Mouse (Mus musculus) brown adipose tissue, adult 24 weeks (tissue): ENCODE results near the gene Tmem115. TPM values are rescaled to one million over a fixed set of nuclear protein-coding genes. Genes with fewer than 3 reads are reported as not detected.
"Not testable (repeated sequence)": the region's sequence is repeated elsewhere in the genome, so short reads cannot be mapped to it uniquely, and the experiment has no call there.

Experiments
- H3K27ac ChIP-seq: fragments of 200-500 bp; replicated peaks from 2 replicates; pipeline ENCODE4 v1.5.1; 2012; ENCODE audit warnings: low read depth, mild to moderate bottlenecking, low read length
- H3K4me1 ChIP-seq: fragments of 200-500 bp; 2 replicates; pipeline ENCODE4 v1.6.1; 2012; ENCODE audit warnings: low read length, mixed read lengths; ENCODE audit not compliant: control insufficient read depth, insufficient read depth, insufficient read length
- H3K4me3 ChIP-seq: fragments of 200-500 bp; 2 replicates; pipeline ENCODE4 v1.5.1; 2012; ENCODE audit warnings: low read depth, mild to moderate bottlenecking, low read length, moderate library complexity; ENCODE audit not compliant: insufficient read depth
- polyA plus RNA-seq: library from polyadenylated mRNA; stranded (reverse); fragments of >200 nt; gene quantifications from 2 replicates; pipeline ENCODE4 v1.2.4, GENCODE M21; 2012; ENCODE audit not compliant: missing spikeins, insufficient read depth, insufficient read length

The Tmem115 gene
- polyA plus RNA-seq, 1 experiment = 11.9 TPM

DNA sequence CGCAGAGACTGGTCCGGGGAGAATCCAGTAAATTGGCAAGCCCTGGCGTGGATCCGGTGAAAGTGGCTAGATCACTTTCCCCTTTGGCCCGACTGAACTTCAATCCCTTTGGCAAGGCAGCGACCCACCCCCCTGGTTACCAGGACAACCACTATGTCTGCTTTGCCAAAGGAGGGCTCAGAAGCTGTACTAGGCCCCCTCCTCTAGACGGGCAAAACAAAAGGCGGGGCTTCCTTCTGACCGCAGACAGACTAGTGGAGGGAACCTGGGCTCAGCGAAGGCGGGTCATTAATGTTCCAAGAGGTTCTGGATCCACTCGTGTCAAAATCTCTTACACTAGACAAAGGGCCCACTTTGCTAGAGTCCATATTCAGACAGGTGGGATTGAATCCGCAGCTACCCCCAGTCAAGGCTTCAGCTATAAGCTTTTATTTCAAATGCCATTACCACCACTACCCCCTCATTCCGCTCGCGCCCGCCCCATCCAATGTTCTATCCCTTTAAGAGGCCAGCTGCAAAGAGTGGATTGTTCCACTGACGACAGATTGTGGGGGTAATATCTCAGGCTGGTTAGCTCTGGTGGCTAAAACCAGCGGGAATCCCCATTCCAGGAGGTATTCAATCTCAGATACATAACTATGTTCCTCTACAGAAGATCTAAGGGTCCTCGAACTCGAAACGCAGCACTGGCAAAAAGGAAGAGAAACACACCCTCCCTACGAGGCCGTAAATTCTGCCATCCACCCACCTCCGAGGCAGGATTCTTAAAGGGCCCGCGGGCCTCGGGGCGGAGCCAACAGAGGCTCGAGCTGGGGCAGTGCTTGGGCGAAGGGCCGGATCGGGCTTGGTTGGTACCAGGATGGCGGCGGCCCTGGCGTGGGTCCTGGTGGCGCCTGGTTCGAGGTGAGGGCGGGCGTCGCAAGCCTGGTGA, 34.9 kb downstream of the Tmem115 start:
- Histone ChIP-seq H3K4me1 (peaks cover 39% of the 10 kb centered on the region), H3K27ac (peak overlapping the region; percentile 99)

DNA sequence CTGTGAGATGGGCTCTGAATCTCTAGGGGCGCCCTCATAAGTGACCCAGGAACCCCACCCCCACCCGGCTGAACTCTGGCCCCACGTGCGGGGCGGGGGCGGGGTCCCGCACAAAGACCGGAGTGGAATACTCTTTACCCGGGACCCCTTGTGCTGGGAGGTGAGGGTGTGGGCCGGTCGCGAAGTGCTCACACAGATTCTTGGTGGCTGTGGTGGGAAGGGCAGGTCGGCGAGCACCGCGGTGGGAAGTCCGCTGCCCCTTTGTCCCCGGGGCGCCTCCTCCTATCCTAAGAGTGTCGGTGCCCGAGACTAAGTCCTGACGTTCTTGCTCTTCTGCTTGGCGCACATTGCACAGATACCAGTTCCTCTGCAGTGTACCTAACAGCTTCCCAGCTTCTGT, 35.5 kb downstream of the Tmem115 start:
- H3K4me3 ChIP-seq = peak overlapping the region; percentile 87
- H3K4me1 ChIP-seq = peaks cover 34% of the 10 kb centered on the region
- H3K27ac ChIP-seq = peak overlapping the region; percentile 99

More for the DNA sequence above, 34.9 kb downstream of the Tmem115 start:
- peak overlapping the region; percentile 87 for H3K4me3 ChIP-seq

DNA sequence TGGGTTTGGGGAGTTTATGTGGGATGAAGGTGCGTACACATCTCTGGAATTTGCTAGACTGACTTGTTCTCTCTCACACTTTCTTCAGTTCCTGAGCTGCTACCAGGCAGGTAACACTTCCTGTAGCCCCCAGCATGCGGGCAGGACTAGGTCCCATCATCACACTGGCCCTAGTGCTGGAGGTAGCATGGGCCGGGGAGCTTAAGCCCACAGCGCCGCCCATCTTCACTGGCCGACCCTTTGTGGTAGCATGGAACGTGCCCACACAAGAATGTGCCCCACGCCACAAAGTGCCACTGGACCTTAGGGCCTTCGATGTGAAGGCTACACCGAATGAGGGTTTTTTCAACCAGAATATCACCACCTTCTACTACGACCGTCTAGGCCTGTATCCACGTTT, 36.3 kb downstream of the Tmem115 start:
- Histone ChIP-seq H3K27ac (peak overlapping the region; percentile 99), H3K4me3 (peak overlapping the region; percentile 87), H3K4me1 (peaks cover 32% of the 10 kb centered on the region)

DNA sequence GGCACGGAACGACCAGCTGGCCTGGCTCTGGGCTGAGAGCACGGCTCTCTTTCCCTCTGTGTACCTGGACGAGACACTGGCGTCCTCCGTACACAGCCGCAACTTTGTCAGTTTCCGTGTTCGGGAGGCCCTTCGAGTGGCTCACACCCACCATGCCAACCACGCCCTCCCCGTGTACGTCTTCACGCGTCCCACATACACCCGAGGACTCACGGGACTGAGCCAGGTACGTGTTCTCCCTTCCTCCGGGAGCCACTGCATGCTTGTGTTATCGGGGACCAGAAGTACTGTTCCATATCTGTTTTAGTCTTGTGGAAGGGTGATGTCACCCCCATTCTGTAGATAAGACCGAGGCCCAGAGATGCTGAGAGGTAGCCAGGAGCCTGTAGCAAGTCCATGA, 37.1 kb downstream of the Tmem115 start:
- peak overlapping the region; percentile 47; the same call in 1 of the 2 replicates for H3K27ac ChIP-seq
- peaks cover 32% of the 10 kb centered on the region for H3K4me1 ChIP-seq

DNA sequence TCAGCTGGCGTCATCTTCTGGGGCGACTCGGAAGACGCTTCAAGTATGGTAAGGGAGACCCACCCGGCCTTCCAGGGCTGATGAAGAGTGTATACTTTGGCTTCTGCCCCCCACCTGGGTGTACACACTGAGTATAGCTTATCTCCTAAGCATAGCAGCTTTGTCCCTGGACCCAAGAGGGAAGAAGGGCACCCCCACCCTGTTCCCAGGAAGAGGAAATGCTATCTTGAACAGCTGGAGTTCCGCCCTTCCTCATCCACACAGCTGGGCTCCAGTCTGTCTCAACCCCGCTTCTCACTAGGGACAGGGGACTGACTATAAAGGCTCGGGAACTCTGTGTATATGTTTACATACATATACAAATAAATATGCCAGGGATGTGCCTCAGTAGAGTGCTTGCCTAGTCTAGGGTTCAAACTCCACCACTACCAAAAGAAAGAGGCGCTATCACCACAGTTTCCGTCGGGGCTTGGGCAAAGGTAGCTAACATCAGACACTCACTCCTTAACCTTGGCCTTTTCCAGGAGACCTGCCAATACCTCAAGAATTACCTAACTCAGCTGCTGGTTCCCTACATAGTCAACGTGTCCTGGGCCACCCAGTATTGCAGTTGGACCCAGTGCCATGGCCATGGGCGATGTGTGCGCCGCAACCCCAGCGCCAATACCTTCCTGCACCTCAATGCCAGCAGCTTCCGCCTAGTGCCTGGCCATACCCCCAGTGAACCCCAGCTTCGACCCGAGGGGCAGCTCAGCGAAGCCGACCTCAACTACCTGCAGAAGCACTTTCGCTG, 38.0 kb downstream of the Tmem115 start:
- peak overlapping the region; percentile 47 for H3K27ac ChIP-seq
- H3K4me3 ChIP-seq = peak overlapping the region; percentile 87
- H3K4me1 ChIP-seq = peaks cover 27% of the 10 kb centered on the region

More for the DNA sequence above, 37.1 kb downstream of the Tmem115 start:
- peak overlapping the region; percentile 87 for H3K4me3 ChIP-seq

DNA sequence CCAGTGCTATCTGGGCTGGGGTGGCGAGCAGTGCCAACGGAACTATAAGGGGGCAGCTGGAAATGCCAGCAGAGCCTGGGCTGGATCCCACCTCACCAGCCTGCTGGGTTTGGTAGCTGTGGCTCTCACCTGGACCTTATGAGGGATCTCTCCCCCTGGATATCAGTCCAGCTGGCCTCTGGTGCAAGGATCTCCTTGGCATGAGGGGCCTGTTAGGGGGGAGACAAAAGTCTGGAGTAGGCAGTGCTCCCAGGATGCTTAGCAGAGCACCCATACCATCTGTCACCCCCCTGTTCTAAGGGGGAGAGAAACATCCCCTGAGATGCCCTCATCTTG, 38.5 kb downstream of the Tmem115 start:
- Histone ChIP-seq H3K27ac (no peak overlapping the region), H3K4me1 (peaks cover 28% of the 10 kb centered on the region), H3K4me3 (no peak overlapping the region)

DNA sequence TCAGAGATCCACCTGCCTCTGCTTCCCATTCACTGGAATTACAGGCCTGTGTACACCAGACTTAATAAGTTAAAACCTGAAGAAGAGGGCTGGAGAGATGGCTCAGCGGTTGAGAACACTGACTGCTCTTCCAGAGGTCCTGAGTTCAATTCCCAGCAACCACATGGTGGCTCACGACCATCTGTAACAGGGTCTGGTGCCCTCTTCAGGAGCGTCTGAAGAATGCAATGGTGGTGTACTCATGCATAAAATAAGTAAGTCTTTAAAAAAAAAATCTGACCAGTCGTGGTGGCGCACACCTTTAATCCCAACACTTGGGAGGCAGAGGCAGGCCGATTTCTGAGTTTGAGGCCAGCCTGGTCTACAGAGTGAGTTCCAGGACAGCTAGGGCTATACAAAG, 40.0 kb downstream of the Tmem115 start:
- H3K27ac ChIP-seq, H3K4me3 ChIP-seq: not testable (repeated sequence)
- H3K4me1 ChIP-seq = peaks cover 26% of the 10 kb centered on the region

DNA sequence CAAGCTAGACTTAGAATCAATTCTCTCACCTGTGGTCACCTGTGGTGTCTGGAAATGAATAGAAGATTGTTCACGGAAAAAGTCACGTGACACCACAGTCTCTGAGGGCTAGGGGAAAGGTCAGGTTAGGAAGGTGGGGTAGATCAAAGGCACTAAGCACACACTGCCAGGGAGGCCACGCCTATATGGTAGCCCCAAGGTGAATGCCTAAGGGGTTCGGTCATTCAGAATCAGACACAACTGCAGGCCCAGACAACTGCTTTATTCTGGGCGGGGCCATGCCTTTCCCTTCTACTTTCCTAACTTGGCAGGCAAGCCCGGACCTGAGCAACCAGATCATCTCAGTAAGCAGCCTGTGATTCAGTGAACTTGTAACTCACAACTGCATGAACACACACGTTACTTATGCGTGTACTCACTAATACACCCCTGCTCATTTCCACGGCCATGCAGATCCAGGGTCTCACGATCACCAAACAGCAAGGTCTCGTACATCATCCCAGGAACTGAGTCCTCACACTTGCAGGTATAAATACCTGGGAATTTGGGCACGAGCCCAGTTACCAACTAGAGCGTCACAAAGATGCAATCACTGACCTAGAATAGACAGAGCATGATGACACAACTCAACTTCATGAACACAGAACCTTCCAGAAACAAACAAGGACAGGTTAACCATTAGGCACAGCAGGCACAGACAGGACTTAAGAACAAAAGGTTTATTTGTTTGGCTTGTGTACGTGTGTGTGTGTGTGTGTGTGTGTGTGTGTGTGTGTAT, 42.0 kb downstream of the Tmem115 start:
- no peak overlapping the region for H3K4me3 ChIP-seq
- H3K4me1 ChIP-seq = peaks cover 18% of the 10 kb centered on the region
- peak overlapping the region; percentile 48; the same call in 1 of the 2 replicates for H3K27ac ChIP-seq

DNA sequence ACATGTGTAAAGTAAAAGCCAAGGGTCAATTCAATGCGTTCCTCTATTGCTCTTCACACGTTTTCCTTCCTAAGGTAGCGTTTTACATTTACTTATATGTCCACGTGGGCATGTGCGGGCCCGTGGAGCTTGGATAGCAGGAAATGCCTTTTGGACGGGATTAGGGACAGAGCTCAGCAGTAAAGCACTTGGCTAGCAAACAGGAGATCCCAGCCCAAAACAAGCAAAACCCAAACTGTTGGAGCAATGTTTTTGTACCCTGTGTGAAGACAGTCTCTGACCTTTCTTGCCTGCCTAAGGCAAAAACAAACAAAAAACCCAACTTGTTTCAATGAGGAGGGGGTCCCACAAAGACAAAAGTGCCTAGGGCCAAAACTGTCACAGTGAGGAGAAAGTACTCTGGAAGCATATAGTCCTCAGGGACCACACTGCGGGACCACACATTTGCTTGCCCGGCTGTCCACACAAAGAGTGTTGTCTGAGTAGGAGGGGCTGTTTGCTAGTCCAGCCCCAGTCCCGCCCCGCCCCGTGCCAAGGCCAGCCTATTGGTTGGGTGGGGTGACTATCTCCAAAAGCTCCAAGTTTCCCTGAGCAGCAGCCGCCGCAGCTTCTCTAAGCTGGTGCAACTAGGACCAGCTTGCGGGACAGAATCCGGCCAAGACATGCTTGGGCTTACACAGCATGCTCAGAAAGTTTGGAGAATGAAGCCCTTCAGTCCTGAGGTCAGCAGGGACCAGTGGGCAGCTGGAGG, 42.8 kb downstream of the Tmem115 start, which contains the start of gene Hyal1:
Gene Hyal1, plus strand, starts transcription at position 571 of the 751 bp plus-strand sequence.
- H3K4me1 ChIP-seq = peaks cover 11% of the 10 kb centered on the region; the same call in 1 of the 2 replicates
- H3K27ac ChIP-seq = peak within 1 kb of the TSS; percentile 56
- peak within 1 kb of the TSS; percentile 71 for H3K4me3 ChIP-seq

DNA sequence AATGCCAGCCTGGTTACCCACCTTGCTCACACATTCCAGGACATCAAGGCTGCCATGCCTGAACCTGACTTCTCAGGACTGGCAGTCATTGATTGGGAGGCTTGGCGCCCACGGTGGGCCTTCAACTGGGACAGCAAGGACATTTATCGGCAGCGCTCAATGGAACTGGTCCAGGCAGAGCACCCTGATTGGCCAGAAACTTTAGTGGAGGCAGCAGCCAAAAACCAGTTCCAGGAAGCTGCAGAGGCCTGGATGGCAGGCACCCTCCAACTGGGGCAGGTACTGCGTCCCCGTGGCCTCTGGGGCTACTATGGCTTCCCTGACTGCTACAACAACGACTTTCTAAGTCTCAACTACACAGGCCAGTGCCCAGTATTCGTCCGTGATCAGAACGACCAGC, 44.1 kb downstream of the Tmem115 start:
- H3K27ac ChIP-seq = peak overlapping the region; percentile 57
- peaks cover 9% of the 10 kb centered on the region; the same call in 1 of the 2 replicates for H3K4me1 ChIP-seq
- H3K4me3 ChIP-seq = peak overlapping the region; percentile 71

DNA sequence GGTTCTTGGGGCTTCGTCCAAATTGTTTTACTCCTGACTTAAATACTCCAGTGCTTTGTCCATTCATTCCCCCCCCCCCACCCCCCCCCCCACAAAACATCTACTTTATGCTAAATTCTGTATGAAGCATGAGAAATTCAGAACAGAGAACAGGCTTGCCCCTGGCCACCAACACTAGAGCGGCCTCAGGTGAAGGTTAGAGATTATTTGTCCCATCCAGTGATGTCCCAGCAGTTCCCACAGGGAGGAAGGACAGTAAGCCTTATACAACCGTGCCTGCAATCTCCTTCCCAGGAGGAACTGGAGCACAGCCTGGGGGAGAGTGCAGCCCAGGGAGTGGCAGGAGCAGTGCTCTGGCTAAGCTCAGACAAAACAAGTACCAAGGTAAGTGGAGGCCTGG, 44.8 kb downstream of the Tmem115 start, which contains the start of gene Naa80:
Gene Naa80, plus strand, starts transcription at position 301 of the 400 bp plus-strand sequence.
- peak within 1 kb of the TSS; percentile 71 for H3K4me3 ChIP-seq
- H3K4me1 ChIP-seq = peaks cover 9% of the 10 kb centered on the region; the same call in 1 of the 2 replicates
- peak within 1 kb of the TSS; percentile 57 for H3K27ac ChIP-seq

DNA sequence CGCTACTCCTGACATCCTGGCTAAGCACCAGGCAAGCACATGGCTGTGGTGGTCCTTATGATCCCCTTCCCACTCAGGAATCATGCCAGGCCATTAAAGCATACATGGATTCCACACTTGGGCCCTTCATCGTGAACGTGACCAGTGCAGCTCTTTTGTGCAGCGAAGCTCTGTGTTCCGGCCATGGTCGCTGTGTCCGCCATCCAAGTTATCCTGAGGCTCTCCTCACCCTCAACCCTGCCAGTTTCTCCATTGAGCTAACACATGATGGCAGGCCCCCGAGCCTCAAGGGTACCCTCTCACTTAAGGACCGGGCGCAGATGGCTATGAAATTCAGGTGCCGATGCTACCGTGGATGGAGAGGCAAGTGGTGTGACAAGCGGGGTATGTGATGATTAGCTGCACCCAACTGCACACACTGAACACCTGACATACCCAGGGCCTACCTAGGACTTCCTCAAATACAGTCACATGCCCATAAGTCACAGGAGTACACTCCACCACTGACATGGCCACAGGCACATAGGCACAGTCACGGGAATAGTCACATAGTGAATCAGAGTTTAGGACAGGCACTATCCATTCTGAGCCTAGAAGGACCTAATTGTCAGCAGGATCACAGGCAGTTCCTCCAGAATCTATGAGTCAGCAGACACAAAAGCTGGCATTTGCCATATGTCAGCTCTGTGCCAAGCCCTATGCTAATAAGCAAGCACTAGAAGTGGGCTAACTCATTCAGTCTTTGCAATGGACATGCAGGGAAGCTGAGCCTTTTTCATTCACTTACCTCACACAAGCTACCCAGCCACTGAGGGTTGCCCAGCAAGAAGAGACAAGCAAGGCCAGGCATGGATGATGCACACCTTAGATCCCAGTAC, 45.5 kb downstream of the Tmem115 start:
- Histone ChIP-seq H3K4me3 (no peak overlapping the region), H3K4me1 (peaks cover 9% of the 10 kb centered on the region; the same call in 1 of the 2 replicates), H3K27ac (peak overlapping the region; percentile 30; the same call in 1 of the 2 replicates)
